Mouse (Mus musculus): Measurements from ENCODE around the gene Utp20. TPM values are rescaled to one million over a fixed set of nuclear protein-coding genes. Genes with fewer than 3 reads are reported as not detected.
A peak's percentile ranks its signal among the peaks of the same experiment; 100 is the strongest.
"Not testable (repeated sequence)": the region's sequence is repeated elsewhere in the genome, so short reads cannot be mapped to it uniquely, and the experiment has no call there.

The Utp20 gene
- total RNA-seq, 4 experiments from 2014 or later = 26.7 to 30.1 (median 28.4) TPM

- no peak for DNase-seq
Measured at GRCm38 (mm10) chr10:88783941-88784340, 42.7 kb downstream of the Utp20 start.

DNA sequence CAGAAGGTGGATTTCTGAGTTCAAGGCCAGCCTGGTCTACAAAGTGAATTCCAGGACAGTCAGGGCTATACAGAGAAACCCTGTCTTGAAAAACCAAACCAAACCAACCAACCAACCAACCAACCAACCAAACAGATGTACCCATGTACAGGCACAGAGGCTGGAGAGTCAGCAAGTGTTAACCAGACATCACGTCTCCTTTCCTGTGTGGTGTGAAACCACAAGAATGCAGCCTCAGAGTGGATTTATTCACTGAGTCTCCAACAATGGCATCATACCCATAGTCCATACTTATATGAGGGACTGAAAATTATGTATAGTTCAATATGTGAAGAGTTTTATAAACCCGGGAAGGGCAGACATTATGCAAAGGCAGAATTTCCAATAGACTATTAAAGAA lies 43.5 kb downstream of the Utp20 start:
- DNase-seq = not testable (repeated sequence)

DNA sequence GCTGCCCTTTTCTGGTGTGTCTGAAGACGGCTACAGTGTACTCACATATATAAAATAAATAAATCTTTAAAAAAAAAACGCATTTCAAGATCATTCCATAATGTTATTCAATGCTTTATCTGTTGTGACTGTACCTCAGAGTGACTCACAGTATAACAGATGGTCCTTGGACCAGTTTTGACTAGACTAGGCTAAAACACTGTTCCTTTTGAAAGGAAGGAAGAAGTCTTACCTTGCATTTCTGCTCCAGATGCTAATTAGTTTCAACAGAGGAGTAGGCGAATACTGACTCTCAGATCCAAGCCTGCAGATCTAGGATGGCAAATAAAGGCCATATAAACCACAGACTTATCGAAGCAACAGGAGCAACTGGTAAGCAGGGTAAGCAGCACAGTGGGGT lies 45.9 kb downstream of the Utp20 start:
- no peak for DNase-seq

DNA sequence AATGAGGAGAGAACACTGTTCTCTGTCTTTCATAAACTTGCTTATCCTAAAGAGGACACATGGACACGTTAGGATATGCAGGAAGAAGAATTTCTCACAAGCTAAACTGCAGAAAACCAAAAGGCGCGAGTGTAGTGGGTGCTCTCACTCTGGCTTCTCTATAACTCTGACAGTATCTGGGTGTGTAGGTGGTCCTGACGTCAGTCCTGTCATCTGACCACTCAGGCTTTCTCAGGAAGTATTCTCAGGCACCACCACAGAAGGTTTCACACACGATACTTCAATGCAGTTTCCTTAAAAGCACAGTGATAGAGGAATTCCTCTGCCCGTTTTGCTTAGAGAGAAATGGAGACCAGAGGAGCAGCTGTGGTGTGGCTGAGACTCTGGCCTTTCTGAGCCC lies 50.4 kb downstream of the Utp20 start:
- DNase-seq = no peak

- DNase-seq = not testable (repeated sequence)
Measured at GRCm38 (mm10) chr10:88772965-88773364, 53.6 kb downstream of the Utp20 start.

GRCm38 (mm10) chr10:88769676-88770075 lies 56.9 kb downstream of the Utp20 start:
- DNase-seq = no peak

DNA sequence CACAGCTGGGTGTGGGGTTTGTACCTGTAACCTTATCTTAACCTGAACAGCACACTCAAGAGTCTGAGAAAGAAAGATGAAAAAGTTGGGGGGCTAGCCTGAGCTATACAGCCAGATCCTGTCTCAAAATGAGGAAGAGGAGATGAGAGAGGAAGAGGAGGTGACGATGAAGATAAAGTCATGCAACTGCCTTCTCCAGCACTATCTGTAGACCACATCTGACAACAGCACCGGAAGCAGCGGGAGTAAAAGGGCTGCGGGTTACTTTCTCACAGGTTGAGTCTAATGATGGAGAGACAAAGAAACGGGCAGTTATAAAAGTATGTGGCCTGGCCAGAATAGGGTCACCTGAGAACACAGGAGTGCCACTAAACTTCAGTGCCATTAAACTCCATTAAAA lies 57.6 kb downstream of the Utp20 start:
- DNase-seq = no peak

GRCm38 (mm10) chr10:88765431-88766142 lies 61.0 kb downstream of the Utp20 start:
- no peak for DNase-seq

- DNase-seq = no peak
Measured at GRCm38 (mm10) chr10:88761524-88762212, 64.9 kb downstream of the Utp20 start.

- DNase-seq = no peak
Measured at GRCm38 (mm10) chr10:88741426-88741825, 85.2 kb downstream of the Utp20 start.

DNA sequence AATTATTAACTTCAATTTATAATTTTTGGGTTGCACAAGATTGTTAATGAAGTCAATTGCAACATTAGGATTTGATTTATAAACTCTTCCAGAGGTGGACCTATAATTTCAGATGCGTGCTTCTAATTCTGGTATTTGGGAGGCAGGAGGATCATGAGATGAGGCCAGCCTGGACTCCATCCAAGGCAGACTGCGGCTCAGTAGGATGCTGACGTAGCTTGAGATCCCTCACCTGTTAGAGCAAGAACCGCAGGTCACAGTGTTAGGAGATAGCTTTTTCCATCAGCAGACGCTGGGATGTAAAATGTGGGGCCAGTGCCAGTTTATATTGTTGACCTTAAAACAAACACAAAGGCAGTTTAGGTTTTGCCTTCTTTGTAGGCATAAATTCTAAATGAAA lies 85.8 kb downstream of the Utp20 start:
- DNase-seq = no peak

DNA sequence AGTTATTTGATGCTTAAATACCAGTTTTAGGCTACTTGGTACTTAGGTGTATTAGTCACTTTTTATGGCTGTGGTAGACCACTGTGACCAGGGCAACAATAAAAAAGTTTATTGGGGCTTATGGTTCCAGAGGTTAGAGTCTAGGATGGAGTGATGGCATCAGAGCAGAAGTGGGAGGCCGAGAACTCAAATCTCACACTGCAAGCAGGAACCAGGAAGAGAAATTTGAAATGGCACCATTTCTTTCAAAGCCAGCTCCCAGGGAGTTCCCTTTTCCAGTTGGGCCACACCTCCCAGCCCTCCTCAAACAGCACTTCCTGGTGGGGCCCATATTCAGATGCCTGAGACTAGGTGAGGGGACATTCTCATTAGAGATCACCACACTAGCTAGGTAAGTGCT lies 86.8 kb downstream of the Utp20 start:
- no peak for DNase-seq

DNA sequence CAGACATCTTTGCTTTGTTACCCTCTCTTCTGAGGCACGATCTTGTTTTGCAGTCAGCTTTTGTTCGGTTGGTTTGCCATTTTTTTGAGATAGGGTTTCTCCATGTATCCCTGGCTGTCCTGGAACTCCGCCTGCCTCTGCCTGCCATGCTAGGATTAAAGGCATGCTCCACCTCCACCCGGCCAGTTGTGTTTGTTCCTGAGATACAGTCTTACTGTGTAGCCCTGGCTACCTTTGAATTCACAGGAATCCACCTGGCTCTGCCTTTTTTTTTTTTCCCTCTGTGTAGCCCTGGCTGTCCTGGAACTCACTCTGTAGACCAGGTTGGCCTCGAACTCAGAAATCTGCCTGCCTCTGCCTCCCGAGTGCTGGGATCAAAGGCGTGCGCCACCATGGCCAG lies 87.5 kb downstream of the Utp20 start:
- DNase-seq = not testable (repeated sequence)

GRCm38 (mm10) chr10:88732309-88732622 lies 94.3 kb downstream of the Utp20 start:
- DNase-seq = no peak

DNA sequence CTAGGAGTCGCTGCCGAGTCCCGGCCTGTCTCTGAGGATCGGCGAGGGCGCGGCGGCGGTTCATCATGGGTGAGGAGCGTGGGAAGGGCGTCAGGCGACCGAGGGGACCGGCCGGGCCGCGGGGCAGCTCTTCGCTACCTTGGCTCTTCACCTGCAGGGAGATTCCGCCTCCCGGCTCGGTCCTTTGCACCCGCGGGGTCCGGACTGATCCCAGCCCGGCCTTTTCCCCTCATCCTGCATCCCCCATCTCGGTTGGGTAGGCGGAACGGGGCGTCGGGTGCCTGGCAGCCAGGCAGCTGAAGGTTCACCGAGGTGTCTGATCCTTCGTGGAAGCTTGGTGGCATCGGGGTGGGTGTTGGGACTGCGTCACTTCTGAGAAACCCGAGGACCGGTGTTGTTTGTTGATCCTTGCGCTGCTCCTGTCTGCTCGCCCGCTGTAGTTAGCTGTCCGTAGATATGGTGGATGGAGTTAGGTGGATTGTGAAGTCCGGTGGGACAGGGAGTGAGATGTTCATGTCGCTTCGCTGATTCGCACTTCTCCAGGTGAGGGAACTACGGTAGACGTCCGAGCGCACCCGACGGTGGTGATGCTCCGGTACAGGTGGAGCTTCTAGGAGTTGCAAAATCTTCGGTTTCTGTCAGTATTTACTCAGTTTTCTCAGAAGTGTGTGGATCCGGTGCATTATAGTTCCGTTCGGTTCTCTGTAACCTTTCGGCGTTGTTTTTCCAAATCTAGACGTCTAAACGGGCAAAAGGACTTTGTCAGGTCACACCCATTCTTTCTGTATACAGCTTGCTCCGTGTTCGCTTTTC lies 94.9 kb downstream of the Utp20 start:
- DNase-seq = peak; percentile 32

GRCm38 (mm10) chr10:88730571-88731495 lies 95.8 kb downstream of the Utp20 start, which contains the start of gene Arl1:
Gene Arl1 (plus strand): TSS chr10:88730858.
- DNase-seq = peak; percentile 91

- no peak for DNase-seq
Measured at GRCm38 (mm10) chr10:88728166-88728565, 98.4 kb downstream of the Utp20 start.

DNA sequence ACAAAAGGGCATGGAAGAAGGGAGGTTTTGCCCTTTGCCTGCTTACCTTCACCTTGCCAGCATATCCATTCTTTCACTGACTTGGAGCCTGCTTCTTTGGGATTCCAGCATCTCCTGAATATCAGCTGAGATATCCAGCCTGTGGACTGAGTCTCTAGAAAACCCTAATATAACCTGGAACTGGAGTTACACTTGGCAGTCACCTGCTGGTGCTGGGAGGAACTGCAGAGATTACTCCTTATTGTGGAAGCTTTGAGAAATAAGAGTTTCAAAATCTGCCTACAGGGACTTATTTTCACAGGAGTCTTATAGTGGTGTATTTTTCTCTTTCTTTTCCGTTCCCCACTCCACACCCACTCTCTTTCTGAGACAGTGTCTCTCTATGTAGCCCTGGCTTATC lies 99.5 kb downstream of the Utp20 start:
- DNase-seq = no peak

- DNase-seq = peak; percentile 13
Measured at GRCm38 (mm10) chr10:88725343-88725742, 101.3 kb downstream of the Utp20 start.

GRCm38 (mm10) chr10:88719618-88720017 lies 107.0 kb downstream of the Utp20 start:
- no peak for DNase-seq

DNA sequence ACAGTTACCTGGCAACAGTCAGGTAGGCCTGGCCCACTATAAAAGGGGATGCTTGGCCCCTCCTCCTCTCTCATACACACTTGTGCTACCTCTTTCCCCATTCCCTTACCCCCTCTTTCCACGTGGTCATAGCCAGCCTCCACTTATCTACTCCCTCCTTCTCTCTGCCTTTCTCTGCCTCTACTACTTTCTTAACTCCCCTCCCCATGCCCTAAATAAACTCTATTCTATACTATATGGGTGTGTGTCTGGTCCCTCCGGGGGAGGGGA lies 108.9 kb downstream of the Utp20 start:
- no peak for DNase-seq

DNA sequence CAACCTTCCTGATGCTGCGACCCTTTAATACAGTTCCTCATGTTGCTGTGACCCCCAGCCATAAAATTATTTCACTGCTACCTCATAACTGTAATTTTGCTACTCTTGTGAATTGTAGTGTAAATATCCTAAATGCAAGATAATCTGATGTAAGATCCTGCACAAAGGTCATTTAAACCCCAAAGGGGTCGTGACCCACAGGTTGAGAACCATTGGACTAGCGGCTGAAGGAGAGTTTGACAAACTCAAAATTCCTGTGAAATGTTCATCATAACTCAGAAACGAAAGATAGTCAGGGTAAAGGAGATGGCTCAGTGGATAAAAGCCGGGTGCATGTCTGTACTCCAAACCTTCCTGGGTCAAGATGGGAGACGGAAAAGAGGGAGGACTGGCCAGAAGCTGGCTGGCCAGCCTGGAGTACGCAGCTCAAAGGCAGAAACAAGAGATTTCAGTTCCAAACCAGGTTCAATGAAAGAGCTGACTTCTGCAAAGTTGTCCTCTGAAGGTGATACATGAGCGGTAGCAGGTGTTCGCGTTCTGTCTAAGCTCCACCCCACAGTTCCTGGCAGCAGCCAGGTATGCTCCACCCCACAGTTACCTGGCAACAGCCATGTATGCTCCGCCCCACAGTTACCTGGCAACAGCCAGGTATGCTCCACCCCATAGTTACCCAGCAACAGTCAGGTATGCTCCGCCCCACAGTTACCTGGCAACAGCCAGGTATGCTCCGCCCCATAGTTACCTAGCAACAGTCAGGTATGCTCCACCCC lies 109.4 kb downstream of the Utp20 start:
- DNase-seq = no peak

All from adrenal gland, adult 8-10 months (tissue).